Mouse (Mus musculus) small intestine, adult 2 months (tissue): ENCODE measurements around the gene Bcl2.

Source experiments
- CTCF ChIP-seq: fragments of 200-500 bp; IDR thresholded peaks from 2 replicates; pipeline ENCODE4 v1.5.1; 2012; ENCODE audit warnings: low read depth, mild to moderate bottlenecking, control low read depth, inconsistent platforms, low read length, moderate library complexity, mixed read lengths; ENCODE audit not compliant: insufficient replicate concordance, insufficient read length; ENCODE audit errors: extremely low read depth
- POLR2A ChIP-seq: fragments of 200-500 bp; IDR thresholded peaks from 2 replicates; pipeline ENCODE4 v1.6.1; 2012; ENCODE audit warnings: low read depth, mild to moderate bottlenecking, control low read depth, inconsistent platforms, low read length, moderate library complexity

GRCm38 (mm10) chr1:106711356-106712125, 2.5 kb downstream of the Bcl2 start:
- TF ChIP-seq CTCF (no peak), POLR2A (no peak)
